Mouse (Mus musculus): ENCODE data around the gene Ripor3.
"Not testable (repeated sequence)": the region's sequence is repeated elsewhere in the genome, so short reads cannot be mapped to it uniquely, and the experiment has no call there.

The Ripor3 gene

DNA sequence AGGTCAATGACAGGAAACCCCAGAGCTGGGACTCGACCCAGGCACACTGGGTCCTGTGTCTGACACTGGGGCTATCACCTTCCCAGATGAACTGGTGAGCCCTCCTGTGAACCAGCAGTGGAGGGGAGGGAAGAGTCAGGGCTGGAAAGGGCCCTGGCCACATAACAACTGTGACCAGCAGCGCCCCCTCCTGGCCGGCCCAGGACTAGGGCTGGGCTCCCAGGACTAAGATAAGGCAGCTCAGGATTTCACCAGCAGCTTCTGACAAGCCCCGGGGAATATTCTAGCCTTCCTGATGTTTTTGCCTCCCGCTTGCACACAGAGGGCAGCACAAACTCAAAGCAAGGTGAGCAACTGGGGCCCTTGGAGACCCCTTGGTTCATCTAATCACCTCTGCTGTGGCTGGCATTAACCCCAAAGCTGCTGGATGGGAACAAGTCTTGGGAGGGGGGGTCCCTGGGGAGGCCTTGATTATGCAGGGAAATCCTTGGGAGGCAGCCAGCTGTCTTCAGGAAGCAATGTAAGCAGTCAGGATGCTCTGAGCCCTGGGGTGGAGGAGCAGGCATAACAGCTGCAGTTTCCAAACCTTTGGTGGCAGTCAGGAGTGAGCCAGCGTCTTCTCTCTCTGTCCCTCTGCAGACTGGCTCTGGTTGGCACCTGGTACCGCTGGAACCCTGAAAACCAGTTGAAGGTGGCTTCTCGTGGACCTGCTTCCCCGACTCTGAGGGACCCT is at the start of gene Ripor3:
Gene Ripor3, minus strand, starts transcription at position 683 of the 733 bp plus-strand sequence.
- DNase-seq (ENCODE audit: low spot score): peak; percentile 24

DNA sequence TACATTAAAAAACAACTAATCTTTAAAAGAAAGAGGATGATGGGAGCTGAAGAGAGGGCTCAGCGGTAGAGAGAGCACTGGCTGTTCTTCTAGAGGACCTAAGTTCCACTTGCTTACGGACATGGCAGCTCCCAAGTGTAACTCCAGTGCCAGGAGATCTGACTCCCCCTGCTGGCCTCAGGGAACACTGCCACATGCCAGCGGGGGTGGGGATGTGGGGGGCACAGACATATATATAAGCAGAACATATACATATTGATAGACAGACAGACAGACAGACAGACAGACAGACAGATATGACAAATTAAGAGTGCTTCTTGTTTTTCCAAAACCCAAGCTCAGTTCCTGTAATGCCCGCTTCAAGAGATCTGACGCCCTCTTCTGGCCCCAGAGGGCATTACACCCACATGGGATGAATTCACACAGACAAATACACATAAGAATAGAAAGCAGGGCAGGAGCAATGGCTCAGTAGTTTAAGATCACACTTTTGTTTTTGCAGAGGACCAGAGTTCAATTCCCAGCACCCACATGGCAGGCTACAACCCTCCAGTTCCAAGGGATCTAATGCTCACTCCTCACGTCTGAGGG is 48.9 kb upstream of the Ripor3 start:
- no peak for DNase-seq (ENCODE audit: low spot score)

DNA sequence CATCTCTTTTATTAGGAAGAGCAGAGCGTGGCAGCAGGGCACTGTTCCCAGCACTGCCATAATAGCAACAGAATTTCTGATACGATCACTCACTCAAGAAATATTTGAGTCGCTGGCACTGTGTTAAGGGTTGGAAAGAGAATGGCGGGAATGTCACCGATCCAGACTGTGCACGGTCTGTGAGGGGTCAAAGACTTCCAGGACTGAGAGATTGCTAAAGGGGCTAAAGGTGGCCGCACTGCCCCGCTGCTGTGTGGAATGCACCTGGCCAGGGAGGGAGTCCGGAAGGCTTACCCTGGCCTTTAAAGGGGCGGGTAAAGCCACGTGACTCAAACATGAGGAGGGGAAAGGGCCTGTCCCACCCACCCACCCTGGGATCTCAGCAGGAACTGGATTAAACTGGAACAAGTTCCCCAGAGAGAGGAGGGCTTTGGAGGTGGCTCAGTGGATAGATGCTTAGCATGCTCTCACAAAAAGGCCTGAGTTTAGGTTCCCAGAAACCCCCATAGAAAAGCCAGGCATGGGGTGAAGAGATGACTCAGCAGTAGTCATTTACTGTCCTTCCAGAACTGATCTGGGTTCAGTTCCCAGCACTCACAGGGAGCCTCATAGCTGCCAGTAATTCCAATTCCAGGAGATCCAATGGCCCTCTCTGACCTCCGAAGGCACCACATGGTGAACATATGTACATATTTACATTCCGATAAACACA is 48.2 kb upstream of the Ripor3 start:
- DNase-seq (ENCODE audit: low spot score): no peak

DNA sequence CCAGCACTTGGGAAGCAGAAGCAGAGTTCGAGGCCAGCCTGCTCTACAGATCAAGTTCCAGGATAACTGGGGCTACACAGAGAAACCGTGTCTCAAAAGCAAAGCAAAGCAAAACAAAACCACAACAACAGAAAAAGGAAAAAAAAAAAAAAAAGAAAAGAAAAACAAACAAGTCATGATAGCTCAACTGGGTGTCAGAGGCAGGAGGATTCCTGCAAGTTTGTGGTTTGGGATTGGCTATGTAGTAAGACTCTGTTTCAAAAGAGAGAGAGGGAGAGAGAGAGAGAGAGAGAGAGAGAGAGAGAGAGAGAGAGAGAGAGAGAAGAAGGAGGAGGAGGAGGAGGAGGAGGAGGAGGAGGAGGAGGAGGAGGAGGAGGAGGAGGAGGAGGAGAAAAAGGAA is 47.5 kb upstream of the Ripor3 start:
- not testable (repeated sequence) for DNase-seq (ENCODE audit: low spot score)

DNA sequence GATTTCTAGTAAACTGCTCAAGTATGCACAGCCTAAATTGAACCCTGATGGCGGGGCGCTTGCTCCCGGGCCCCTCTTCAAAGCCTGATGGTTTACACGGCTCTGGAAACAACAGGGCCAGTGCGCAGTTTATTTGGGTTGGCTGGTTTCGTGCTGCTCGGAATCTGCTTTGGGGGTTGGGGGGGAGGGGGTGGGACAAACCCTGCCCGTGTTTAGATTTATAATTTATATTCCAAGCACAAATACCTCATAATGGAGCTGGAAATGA is 46.2 kb upstream of the Ripor3 start:
- DNase-seq (ENCODE audit: low spot score): no peak

DNA sequence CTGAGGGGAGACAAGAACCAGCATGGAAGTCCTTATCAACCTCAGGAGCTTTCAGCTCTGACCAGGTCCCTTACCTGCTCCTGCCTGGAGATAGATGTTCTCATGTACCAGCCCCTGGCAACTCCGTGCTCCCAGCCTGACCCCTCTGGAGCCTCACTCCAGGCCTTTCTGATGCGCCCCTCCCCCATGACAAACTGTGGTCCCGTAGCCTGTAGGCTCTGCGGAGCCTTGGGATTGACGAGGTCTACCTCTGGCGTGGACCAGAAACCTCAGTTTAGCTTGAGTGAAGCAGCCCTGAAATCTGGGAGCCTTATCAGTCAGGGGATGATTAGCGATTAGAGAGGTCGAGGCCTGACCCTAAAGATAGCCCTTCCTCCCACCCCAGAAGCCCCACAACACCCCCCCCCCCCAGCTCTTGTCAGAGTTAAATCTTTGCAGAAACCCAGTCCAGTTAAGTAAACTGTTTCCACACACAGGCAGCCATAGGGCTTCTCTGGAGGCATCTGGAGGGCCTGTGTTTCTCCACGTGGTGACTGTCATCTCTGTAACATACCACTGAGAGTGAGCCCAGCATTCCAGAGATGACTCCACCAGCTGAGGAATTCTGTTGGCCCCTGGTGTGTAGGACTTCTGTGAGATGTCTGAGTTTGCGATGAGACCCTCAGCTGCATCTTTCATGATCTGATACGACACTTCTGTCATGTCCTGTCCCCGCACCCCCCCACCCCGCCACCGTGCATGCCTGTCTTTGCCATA is 45.7 kb upstream of the Ripor3 start:
- no peak for DNase-seq (ENCODE audit: low spot score)

DNA sequence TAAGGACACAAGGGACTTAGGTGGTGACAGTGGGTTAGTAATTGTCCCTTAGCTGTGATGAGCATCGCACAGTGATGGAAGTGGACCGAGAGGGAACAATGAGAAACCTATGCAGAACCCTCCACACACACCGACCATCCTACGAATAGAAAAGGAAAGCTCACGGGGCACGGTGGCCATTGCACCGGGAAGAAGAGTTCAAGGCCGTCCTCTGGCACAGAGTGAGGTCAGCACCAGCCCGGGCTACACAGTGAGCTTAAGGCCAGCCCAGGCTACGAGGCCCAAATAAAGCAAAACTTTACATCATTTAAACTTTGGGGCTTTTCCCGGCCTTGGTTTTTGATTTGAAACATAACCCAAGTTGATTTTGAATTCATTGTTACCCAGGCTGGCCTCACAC is 43.7 kb upstream of the Ripor3 start:
- no peak for DNase-seq (ENCODE audit: low spot score)

DNA sequence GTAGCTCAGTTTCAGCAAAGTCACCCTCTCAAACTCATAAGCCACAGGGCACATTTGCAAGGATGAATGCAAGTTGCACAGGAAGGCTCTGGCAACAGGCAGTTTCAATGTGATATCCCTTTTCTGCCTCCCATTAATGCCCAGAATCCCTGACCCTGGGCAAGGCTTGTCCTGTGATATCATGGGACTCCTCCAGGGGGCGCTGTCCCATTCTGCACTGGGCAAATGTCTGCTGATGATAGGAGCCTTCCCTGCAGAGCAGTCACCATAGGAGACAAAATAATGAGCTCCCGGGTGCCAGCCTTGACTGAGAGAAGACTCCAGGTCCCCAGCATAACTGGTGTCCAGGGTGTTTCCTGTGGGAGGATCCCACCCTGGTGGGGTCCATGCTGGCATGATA is 42.3 kb upstream of the Ripor3 start:
- DNase-seq (ENCODE audit: low spot score): no peak

DNA sequence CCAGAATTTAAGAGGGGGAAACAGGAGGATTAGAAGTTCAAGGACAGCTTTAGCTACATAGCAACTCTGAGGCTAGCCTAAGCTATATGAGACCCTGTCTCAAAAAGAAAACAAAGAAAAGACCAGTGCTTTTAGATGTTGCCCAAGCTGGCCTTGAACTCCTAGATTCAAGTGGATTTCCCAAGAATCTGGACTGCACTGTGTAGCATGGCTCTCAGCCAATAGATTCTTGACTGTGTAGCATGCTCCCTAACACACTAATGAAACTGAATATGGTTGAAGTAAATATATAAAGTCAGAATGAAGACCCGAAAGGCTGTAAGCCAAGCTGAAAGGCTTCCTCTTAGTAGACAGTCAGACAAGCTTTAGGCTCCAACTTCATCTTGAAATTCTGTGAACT is 41.7 kb upstream of the Ripor3 start:
- DNase-seq (ENCODE audit: low spot score): no peak

DNA sequence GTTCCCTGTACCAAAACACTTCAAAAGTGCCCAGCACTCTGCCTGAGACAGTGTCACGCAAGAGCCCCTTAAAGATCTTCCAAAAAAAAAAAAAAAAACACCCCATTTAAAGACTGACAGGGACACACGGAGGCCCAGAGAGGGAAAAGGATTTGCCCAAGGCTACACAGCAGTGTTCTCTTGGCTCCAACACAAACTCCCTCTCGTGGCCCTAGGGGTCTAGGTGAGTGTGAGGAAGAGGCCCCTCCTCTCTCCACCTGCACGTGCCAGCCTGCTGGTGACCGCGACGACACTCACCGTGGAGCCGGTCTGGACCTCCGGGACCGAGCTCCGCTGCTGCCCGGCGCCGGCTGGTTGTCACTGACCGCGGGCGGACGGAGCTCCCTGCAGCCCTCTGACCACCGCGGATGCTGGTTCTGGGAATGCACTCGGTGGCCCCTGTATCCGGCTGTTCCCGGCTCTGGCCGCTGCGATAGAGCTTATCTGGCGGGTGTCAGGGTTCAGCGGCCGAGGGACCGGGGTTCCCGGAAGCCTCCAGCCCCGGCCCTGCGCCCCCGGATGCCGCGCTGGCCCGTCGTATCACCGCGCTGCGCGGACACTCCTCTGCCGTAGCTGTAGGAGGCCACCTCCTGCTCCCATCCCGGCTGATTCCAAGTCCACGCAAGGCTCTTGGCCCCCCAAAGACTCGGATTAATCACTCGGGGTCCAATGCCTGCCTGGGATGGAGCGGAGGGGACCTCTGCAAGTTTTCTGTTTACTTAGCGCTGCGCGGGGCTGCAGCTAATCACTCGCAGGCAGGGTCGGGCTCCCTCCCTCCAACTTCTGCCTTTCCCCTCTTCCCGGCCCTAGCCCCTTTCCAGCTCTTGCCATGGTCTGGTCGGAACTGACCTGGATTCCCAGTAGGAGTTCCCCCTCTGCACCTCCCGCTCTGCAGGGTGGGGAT is 39.9 kb upstream of the Ripor3 start:
- no peak for DNase-seq (ENCODE audit: low spot score)

DNA sequence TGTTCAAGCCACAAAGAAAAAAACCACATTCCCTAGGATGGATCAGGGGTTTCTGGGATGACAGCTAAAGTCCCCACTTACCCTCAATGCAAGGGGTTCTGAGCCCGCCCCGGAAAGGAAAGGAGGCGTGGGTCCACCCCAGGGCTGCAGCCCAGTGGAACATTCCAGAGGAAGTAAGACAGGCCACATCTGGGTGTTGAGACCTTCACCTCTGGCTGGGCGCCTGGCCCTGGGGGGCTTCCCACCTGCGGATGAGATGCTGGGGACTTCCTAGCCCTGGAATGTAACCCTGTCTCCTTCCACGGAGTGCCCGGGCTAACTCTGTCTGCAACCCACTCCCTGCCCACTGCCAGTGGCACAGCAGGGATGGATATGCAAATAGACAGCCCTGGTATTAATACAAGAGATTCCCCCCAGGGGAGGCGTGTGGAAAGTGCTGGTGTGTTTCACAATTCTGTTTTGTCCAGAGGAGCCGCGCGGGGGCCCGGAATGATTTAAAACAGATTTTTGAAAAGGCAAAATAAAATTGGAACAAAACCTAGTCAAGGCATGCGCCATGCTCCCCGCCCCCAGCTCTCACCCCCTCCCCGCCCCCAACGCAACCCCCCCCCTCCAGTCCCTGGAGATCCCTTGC is 38.7 kb upstream of the Ripor3 start:
- no peak for DNase-seq (ENCODE audit: low spot score)

DNA sequence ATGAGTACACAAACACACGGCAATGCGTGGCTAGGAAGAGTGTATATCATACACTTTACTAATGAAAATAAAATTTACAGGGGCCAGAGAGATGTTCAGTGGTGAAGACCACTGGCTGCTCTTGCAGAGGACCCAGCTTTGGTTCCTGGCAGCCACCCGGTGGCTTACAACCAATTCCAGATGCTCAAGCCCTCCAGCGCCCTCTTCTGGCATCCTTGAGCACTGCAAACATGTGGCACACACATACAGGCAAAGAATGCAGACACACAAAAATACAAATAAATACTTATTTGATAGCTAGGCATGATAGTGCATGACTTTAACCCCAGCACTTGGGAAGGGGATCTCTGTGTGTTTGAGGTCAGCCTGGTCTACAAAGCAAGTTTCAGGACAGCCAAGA is 36.0 kb upstream of the Ripor3 start:
- DNase-seq (ENCODE audit: low spot score): no peak

DNA sequence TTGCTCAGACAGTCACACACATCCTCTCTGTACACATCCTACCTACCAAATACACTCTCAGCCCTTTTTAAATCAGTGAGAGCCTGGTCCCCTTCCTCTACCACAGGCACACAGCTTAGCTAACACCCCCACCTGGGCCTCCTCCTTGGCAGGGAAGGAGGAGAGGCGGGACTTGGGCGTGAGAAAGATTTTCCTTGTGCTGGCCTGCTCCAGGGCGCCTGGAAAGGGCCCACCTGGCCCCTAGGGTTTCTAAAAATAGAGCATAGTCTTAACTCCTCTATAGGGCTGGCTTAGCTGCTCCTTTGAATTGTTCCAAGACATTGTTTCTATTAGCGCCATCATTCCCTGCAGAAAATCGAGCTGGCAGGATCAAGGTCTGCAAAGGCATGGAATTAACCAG is 35.4 kb upstream of the Ripor3 start:
- no peak for DNase-seq (ENCODE audit: low spot score)

DNA sequence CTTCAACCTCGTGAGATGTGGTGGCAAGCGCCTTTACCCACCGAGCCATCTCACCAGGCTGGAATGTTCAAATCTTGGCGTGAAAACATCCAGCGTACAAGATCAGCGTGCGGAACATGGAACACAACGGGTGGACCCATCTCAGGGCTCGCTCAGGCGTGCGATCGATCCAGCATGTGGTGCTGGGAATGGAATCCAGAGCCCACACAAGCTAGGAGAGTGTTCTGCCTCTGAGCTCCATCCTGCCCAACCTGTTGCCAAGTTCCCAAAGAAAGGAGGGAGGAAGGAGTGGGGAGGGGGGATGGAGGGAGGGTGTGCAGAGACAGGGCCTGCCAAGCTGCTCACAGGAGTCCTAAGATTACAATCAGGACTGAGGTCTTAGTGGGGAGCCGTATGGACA is 34.9 kb upstream of the Ripor3 start:
- no peak for DNase-seq (ENCODE audit: low spot score)

DNA sequence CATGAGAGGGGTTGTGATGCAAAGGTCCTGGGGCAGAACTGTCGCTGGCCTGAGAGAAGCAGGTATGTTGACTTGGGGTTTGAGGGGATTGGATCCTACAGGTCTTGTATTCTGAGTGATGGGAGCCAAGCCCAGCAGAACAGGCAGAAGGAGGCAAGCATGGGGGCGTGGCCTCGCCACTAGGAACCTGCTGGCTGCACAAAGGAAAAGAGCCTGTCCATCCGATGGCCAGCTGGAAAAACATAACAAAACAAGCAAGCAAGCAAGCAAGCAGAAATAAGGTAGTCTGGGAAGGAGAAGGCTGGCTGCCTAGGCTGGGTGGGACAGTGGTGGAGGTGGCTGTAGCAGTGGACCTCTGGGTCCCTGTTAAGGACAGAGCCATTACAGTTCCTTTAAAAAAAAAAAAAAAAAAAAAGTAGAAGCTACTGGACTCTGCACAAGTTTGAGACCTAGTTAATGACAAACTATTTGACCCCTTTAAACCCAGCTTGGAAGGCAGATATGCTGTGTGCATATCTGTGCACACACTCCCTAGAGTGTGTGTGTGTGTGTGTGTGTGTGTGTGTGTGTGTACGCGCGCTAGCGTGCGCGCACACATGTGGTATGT is 34.4 kb upstream of the Ripor3 start:
- DNase-seq (ENCODE audit: low spot score): no peak

DNA sequence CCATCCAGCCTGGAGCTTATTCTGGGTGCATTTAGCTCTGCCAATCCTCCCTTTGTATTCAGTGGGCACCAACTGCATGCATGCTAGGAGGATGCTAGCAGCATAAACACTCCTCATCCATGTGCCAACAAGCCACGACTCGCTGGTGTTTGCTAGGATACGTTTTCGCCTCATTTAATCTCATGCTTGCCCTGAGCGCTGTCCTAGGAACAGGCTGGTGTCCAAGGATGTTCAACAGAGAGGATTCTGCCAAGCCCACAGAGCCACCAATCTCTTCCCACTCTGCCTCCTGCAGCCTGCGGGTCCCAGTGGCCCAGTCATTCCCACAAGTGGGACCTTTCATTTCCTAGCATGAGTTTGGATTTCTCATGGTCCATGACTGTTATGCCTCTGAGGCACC is 31.6 kb upstream of the Ripor3 start:
- no peak for DNase-seq (ENCODE audit: low spot score)

DNA sequence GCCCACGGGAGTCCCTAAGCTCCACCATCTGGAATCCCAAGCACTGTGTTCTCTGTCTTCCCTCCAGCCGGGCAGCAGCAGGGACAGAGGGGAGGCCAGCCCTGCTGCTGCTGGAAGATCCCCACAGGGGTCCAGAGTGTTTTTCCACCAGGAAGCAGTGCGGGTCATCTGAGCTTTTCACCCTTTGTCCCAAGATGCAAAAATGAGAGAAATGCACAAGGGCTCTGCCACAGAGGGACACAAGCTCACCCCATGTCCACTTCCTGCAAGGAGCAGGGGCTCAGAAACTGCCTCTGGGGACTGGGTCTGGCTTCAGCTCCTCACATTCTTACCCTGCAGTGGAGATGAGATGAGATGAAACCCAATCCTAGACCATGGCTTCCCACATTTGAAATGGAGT is 30.3 kb upstream of the Ripor3 start:
- DNase-seq (ENCODE audit: low spot score): no peak

DNA sequence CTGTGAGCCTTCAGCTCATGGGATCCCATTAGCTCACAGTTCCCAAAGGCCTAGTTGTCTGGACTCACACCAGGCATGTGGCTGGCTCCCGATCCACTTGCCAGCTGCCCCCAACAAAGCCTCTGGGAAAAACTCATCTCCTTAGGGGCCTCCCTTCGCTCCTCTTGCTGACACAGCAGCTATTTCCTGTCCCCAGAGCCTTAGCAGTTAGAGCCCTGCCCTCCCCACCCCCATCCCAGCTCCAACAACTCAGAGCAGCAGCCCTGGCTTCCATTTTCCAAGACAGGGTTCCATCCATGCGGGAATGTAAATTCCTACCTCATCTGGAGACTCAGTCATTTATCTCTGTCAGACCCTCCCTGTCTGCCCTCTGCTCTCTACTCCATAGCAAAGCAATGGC is 26.6 kb upstream of the Ripor3 start:
- no peak for DNase-seq (ENCODE audit: low spot score)

DNA sequence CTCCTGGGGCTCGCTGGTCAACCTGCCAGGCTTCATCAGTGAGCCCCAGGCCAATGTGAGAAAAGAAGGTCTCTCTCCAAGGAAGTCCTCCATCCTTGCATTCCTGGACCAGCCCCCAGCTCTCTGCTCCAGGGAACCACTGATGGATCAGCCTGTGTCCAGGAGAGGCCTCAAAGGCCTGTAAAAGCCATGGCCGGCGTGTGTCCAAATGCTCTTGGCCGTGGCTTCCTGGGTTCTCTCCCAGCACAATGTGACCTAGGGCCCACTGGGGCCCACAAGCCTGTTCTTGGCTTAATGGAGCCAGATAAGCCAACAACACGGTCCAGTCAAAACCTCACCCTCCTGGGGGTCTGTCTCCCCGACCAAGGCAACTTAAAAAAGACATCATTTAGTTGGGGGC is 25.5 kb upstream of the Ripor3 start:
- DNase-seq (ENCODE audit: low spot score): no peak

DNA sequence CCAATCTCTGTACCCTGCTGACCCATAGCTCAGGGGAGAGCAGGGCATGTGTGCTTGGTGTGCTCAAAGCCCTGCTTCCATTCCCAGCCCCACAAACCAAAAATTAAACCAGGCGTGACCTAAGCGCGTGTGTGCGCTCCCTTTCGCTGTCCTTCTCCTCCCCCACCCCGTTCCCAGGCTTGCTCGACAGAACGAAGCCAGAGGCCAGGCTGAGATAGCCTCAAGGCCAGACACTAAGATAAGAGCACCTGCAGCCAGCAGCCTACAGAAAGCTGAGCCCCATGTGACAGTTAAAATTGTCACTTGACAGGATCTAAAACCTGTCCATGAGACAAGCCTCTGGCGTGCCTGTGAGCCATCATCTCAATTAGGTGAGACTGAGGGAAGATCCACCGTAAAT is 23.5 kb upstream of the Ripor3 start:
- no peak for DNase-seq (ENCODE audit: low spot score)

DNA sequence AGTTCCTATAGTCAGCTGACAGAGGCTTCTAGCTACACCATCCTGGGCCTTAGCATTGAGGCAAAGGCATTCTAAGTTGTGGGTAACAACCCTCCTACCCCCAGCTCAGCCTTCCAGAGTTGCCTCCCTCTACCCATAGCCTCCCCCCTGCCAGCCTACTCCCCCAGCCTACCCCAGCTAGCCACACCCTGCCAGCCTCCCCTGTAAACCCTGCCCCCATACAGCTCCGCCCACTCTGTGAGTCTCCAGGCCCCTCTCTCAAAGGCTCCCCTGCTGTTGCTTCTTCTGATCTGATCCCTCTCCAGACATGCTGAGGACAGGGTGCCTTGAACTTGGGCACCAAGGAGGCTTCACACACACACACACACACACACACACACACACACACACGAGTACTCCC is 21.4 kb upstream of the Ripor3 start:
- no peak for DNase-seq (ENCODE audit: low spot score)
